Mouse (Mus musculus): ENCODE results near the gene Ryr2. TPM values are rescaled to one million over a fixed set of nuclear protein-coding genes. Genes with fewer than 3 reads are reported as not detected.

Gene Ryr2
- polyA plus RNA-seq, 1 experiment from 2014 or later: 0.25 TPM

GRCm38 (mm10) chr13:12099446-12099845 is 7.3 kb downstream of the Ryr2 start:
- peaks cover 2% of the 10 kb centered on the region for H3K27me3 ChIP-seq (ENCODE audit: control insufficient read depth, insufficient read depth, low read length)
- no peaks in the 10 kb centered on the region for H3K4me1 ChIP-seq (ENCODE audit: control insufficient read depth, insufficient read depth, low read length)
- WGBS: 83% methylated on average over 3 of the region's 3 CpGs
- H3K36me3 ChIP-seq (ENCODE audit: control insufficient read depth, insufficient read depth, low read length): no peaks in the 10 kb centered on the region
- no peak overlapping the region for H3K4me2 ChIP-seq
- no peak overlapping the region for H3K9ac ChIP-seq (ENCODE audit: low read length)
- ATAC-seq (ENCODE audit: low FRiP score) (no peak), DNase-seq (ENCODE audit: low spot score, missing footprints) (no peak)
- no peak overlapping the region for H3K4me3 ChIP-seq (ENCODE audit: low read depth, low read length)
- H3K9me3 ChIP-seq (ENCODE audit: control insufficient read depth, low read length): no peaks in the 10 kb centered on the region
- no peak overlapping the region for H3K27ac ChIP-seq (ENCODE audit: low read depth, low read length)

- no peak overlapping the region for H3K27ac ChIP-seq (ENCODE audit: low read depth, low read length)
- no peak overlapping the region for H3K4me2 ChIP-seq
- no peaks in the 10 kb centered on the region for H3K27me3 ChIP-seq (ENCODE audit: control insufficient read depth, insufficient read depth, low read length)
- DNase-seq (ENCODE audit: low spot score, missing footprints): no peak
- 87% methylated on average over 1 of the region's 1 CpGs for WGBS
- H3K36me3 ChIP-seq (ENCODE audit: control insufficient read depth, insufficient read depth, low read length): no peaks in the 10 kb centered on the region
- H3K9ac ChIP-seq (ENCODE audit: low read length): no peak overlapping the region
- no peaks in the 10 kb centered on the region for H3K4me1 ChIP-seq (ENCODE audit: control insufficient read depth, insufficient read depth, low read length)
- ATAC-seq (ENCODE audit: low FRiP score): no peak
- H3K9me3 ChIP-seq (ENCODE audit: control insufficient read depth, low read length): no peaks in the 10 kb centered on the region
- H3K4me3 ChIP-seq (ENCODE audit: low read depth, low read length): no peak overlapping the region
Measured at GRCm38 (mm10) chr13:12098981-12099380, 7.8 kb downstream of the Ryr2 start.

GRCm38 (mm10) chr13:12096382-12096932 is 10.3 kb downstream of the Ryr2 start:
- H3K4me1 ChIP-seq (ENCODE audit: control insufficient read depth, insufficient read depth, low read length): no peaks in the 10 kb centered on the region
- no peak overlapping the region for H3K27ac ChIP-seq (ENCODE audit: low read depth, low read length)
- no peak overlapping the region for H3K4me2 ChIP-seq
- H3K36me3 ChIP-seq (ENCODE audit: control insufficient read depth, insufficient read depth, low read length): no peaks in the 10 kb centered on the region
- H3K27me3 ChIP-seq (ENCODE audit: control insufficient read depth, insufficient read depth, low read length): no peaks in the 10 kb centered on the region
- no peak overlapping the region for H3K4me3 ChIP-seq (ENCODE audit: low read depth, low read length)
- ATAC-seq (ENCODE audit: low FRiP score) (no peak), DNase-seq (ENCODE audit: low spot score, missing footprints) (no peak)
- no peaks in the 10 kb centered on the region for H3K9me3 ChIP-seq (ENCODE audit: control insufficient read depth, low read length)
- 82% methylated on average over 3 of the region's 3 CpGs for WGBS
- no peak overlapping the region for H3K9ac ChIP-seq (ENCODE audit: low read length)

GRCm38 (mm10) chr13:12094569-12094968 is 12.2 kb downstream of the Ryr2 start:
- Histone ChIP-seq H3K9me3 (ENCODE audit: control insufficient read depth, low read length) (no peaks in the 10 kb centered on the region), H3K4me2 (no peak overlapping the region), H3K4me1 (ENCODE audit: control insufficient read depth, insufficient read depth, low read length) (no peaks in the 10 kb centered on the region), H3K36me3 (ENCODE audit: control insufficient read depth, insufficient read depth, low read length) (no peaks in the 10 kb centered on the region), H3K9ac (ENCODE audit: low read length) (no peak overlapping the region), H3K27me3 (ENCODE audit: control insufficient read depth, insufficient read depth, low read length) (no peaks in the 10 kb centered on the region), H3K4me3 (ENCODE audit: low read depth, low read length) (no peak overlapping the region), H3K27ac (ENCODE audit: low read depth, low read length) (no peak overlapping the region)
- ATAC-seq (ENCODE audit: low FRiP score): no peak
- DNase-seq (ENCODE audit: low spot score, missing footprints): no peak
- 84% methylated on average over 7 of the region's 7 CpGs for WGBS

- Histone ChIP-seq H3K9ac (ENCODE audit: low read length) (no peak overlapping the region), H3K4me1 (ENCODE audit: control insufficient read depth, insufficient read depth, low read length) (no peaks in the 10 kb centered on the region), H3K27ac (ENCODE audit: low read depth, low read length) (no peak overlapping the region), H3K4me2 (no peak overlapping the region), H3K4me3 (ENCODE audit: low read depth, low read length) (no peak overlapping the region), H3K36me3 (ENCODE audit: control insufficient read depth, insufficient read depth, low read length) (no peaks in the 10 kb centered on the region), H3K9me3 (ENCODE audit: control insufficient read depth, low read length) (no peaks in the 10 kb centered on the region), H3K27me3 (ENCODE audit: control insufficient read depth, insufficient read depth, low read length) (no peaks in the 10 kb centered on the region)
- DNase-seq (ENCODE audit: low spot score, missing footprints) (no peak), ATAC-seq (ENCODE audit: low FRiP score) (no peak)
- 90% methylated on average over 5 of the region's 5 CpGs for WGBS
Measured at GRCm38 (mm10) chr13:12093146-12093545, 13.6 kb downstream of the Ryr2 start.

- WGBS: 92% methylated on average over 11 of the region's 11 CpGs
- ATAC-seq (ENCODE audit: low FRiP score): no peak
- no peaks in the 10 kb centered on the region for H3K4me1 ChIP-seq (ENCODE audit: control insufficient read depth, insufficient read depth, low read length)
- no peak overlapping the region for H3K4me3 ChIP-seq (ENCODE audit: low read depth, low read length)
- H3K4me2 ChIP-seq: no peak overlapping the region
- H3K36me3 ChIP-seq (ENCODE audit: control insufficient read depth, insufficient read depth, low read length): no peaks in the 10 kb centered on the region
- H3K27ac ChIP-seq (ENCODE audit: low read depth, low read length): no peak overlapping the region
- H3K9me3 ChIP-seq (ENCODE audit: control insufficient read depth, low read length): no peaks in the 10 kb centered on the region
- DNase-seq (ENCODE audit: low spot score, missing footprints): no peak
- H3K9ac ChIP-seq (ENCODE audit: low read length): no peak overlapping the region
- H3K27me3 ChIP-seq (ENCODE audit: control insufficient read depth, insufficient read depth, low read length): no peaks in the 10 kb centered on the region
Measured at GRCm38 (mm10) chr13:12092379-12093107, 14.2 kb downstream of the Ryr2 start.

- ATAC-seq (ENCODE audit: low FRiP score) (peak; percentile 60; the same call in 1 of the 2 replicates), DNase-seq (ENCODE audit: low spot score, missing footprints) (no peak)
- Histone ChIP-seq H3K4me1 (ENCODE audit: control insufficient read depth, insufficient read depth, low read length) (no peaks in the 10 kb centered on the region; the same call in 1 of the 2 replicates), H3K27ac (ENCODE audit: low read depth, low read length) (no peak overlapping the region), H3K9me3 (ENCODE audit: control insufficient read depth, low read length) (no peaks in the 10 kb centered on the region), H3K4me2 (no peak overlapping the region), H3K9ac (ENCODE audit: low read length) (no peak overlapping the region), H3K4me3 (ENCODE audit: low read depth, low read length) (no peak overlapping the region), H3K36me3 (ENCODE audit: control insufficient read depth, insufficient read depth, low read length) (no peaks in the 10 kb centered on the region), H3K27me3 (ENCODE audit: control insufficient read depth, insufficient read depth, low read length) (no peaks in the 10 kb centered on the region)
- WGBS: 81% methylated on average over 2 of the region's 2 CpGs
Measured at GRCm38 (mm10) chr13:12084112-12084475, 22.7 kb downstream of the Ryr2 start.

- H3K36me3 ChIP-seq (ENCODE audit: control insufficient read depth, insufficient read depth, low read length): no peaks in the 10 kb centered on the region
- no peaks in the 10 kb centered on the region; the same call in 1 of the 2 replicates for H3K4me1 ChIP-seq (ENCODE audit: control insufficient read depth, insufficient read depth, low read length)
- no peak overlapping the region for H3K4me2 ChIP-seq
- H3K9me3 ChIP-seq (ENCODE audit: control insufficient read depth, low read length): no peaks in the 10 kb centered on the region
- no peak for DNase-seq (ENCODE audit: low spot score, missing footprints)
- H3K27ac ChIP-seq (ENCODE audit: low read depth, low read length): no peak overlapping the region
- H3K4me3 ChIP-seq (ENCODE audit: low read depth, low read length): no peak overlapping the region
- no peaks in the 10 kb centered on the region for H3K27me3 ChIP-seq (ENCODE audit: control insufficient read depth, insufficient read depth, low read length)
- ATAC-seq (ENCODE audit: low FRiP score): peak; percentile 54; the same call in 1 of the 2 replicates
- no peak overlapping the region for H3K9ac ChIP-seq (ENCODE audit: low read length)
- WGBS: 53% methylated on average over 10 of the region's 10 CpGs
Measured at GRCm38 (mm10) chr13:12083443-12084111, 23.2 kb downstream of the Ryr2 start.

- 88% methylated on average over 4 of the region's 4 CpGs for WGBS
- Histone ChIP-seq H3K27ac (ENCODE audit: low read depth, low read length) (no peak overlapping the region), H3K9me3 (ENCODE audit: control insufficient read depth, low read length) (no peaks in the 10 kb centered on the region), H3K36me3 (ENCODE audit: control insufficient read depth, insufficient read depth, low read length) (no peaks in the 10 kb centered on the region), H3K4me2 (no peak overlapping the region), H3K4me3 (ENCODE audit: low read depth, low read length) (no peak overlapping the region), H3K4me1 (ENCODE audit: control insufficient read depth, insufficient read depth, low read length) (no peaks in the 10 kb centered on the region; the same call in 1 of the 2 replicates), H3K9ac (ENCODE audit: low read length) (no peak overlapping the region), H3K27me3 (ENCODE audit: control insufficient read depth, insufficient read depth, low read length) (no peaks in the 10 kb centered on the region)
- DNase-seq (ENCODE audit: low spot score, missing footprints) (no peak), ATAC-seq (ENCODE audit: low FRiP score) (no peak)
Measured at GRCm38 (mm10) chr13:12080590-12080989, 26.2 kb downstream of the Ryr2 start.
